Mouse (Mus musculus): ENCODE measurements around the gene Tmem94. TPM values are rescaled to one million over a fixed set of nuclear protein-coding genes. Genes with fewer than 3 reads are reported as not detected.

Tmem94 gene
- polyA plus RNA-seq (2016; fragmentation: Nextera tagmentation; extraction: Ambion mirVana): 16.9 and 17.0 TPM in 2 replicates

DNA sequence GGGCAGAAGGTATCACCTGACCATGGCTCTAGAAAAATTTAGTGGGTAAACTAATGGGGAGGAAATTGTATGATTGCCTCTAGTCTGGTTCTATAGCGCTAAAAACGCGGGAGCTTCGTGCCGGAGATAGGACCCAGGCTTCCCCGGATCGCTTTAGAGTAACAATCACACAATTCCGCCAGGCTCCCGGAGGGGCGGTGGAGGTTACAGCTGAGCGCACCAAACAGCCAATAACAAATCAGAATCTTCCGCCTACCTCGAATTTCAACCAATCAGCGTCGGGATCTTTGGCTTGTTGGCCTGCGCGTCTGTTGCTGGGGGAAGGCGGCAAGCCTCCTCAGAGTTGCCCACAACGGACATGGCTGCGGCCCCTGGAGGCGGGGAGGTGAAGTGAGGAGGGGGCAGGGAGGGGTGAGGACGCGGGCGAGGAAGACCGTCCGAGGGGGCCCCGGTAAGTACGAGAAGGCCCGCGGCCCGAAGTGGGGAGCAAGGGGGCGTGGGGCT is at the start of gene Tmem94:
TSS of gene Tmem94 (plus strand) at position 331 of the 504 bp plus-strand sequence.
- WGBS (ENCODE audit: insufficient replicate concordance): under 1% methylated on average over 32 of the region's 32 CpGs
- Histone ChIP-seq H3K36me3 (no peaks in the 10 kb centered on the region), H3K9me3 (replicated peaks) (no peaks in the 10 kb centered on the region), H3K4me1 (peaks cover 51% of the 10 kb centered on the region), H3K4me2 (peak within 1 kb of the TSS; percentile 81), H3K27ac (peak within 1 kb of the TSS; percentile 88), H3K4me3 (peak within 1 kb of the TSS; percentile 86), H3K27me3 (replicated peaks) (no peaks in the 10 kb centered on the region), H3K9ac (peak within 1 kb of the TSS; percentile 96)
- ATAC-seq: peak; percentile 93

DNA sequence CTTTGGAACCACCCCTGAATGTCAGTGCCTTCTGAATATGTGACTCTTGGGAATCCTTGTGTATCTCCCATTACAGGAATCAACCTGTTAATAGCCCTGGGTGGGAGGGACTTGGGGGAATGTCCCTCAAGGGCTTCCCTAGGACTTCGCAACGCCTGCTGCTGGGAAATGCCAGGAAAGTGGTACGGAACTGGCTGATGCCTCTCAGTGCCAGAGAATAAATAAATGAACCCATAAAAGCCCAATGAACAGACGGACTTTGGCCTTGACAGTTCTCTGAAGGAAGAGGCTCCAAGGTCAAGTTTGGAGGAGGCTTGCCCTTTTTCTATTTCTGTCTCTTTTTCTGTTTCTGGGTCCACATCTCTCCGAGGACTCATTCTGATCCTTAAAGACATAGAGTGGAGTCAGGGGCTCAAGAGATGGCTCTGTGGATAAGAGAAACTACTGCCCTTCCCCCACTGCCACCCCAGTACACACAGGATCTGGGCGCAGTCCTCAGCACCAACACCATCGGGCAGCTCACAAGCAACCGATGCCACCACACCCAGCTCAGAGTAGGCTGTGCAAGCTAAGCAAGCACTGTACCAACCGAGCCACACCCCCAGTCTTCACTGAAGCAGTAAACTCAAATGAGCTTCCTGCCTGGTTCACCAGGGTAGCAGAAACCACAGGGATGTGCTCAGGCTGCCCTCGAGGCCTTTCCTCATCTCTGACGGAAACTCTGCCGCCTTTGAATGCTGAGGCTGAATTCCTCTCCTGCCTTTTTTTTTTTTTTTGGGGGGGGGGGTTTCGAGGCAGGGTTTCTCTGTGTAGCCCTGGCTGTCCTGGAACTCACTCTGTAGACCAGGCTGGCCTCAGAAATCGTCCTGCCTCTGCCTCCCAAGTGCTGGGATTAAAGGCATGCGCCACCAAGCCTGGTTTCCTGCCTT is 48.6 kb upstream of the Tmem94 start:
- H3K4me1 ChIP-seq: peaks cover 51% of the 10 kb centered on the region
- H3K9ac ChIP-seq: no peak overlapping the region
- H3K36me3 ChIP-seq: no peaks in the 10 kb centered on the region
- H3K27me3 ChIP-seq (replicated peaks): no peaks in the 10 kb centered on the region
- no peaks in the 10 kb centered on the region for H3K9me3 ChIP-seq (replicated peaks)
- peak overlapping the region; percentile 69; the same call in 1 of the 2 replicates for H3K27ac ChIP-seq
- WGBS (ENCODE audit: insufficient replicate concordance): 49% methylated on average over 15 of the region's 15 CpGs
- no peak overlapping the region for H3K4me2 ChIP-seq
- no peak overlapping the region for H3K4me3 ChIP-seq
- ATAC-seq: no peak

DNA sequence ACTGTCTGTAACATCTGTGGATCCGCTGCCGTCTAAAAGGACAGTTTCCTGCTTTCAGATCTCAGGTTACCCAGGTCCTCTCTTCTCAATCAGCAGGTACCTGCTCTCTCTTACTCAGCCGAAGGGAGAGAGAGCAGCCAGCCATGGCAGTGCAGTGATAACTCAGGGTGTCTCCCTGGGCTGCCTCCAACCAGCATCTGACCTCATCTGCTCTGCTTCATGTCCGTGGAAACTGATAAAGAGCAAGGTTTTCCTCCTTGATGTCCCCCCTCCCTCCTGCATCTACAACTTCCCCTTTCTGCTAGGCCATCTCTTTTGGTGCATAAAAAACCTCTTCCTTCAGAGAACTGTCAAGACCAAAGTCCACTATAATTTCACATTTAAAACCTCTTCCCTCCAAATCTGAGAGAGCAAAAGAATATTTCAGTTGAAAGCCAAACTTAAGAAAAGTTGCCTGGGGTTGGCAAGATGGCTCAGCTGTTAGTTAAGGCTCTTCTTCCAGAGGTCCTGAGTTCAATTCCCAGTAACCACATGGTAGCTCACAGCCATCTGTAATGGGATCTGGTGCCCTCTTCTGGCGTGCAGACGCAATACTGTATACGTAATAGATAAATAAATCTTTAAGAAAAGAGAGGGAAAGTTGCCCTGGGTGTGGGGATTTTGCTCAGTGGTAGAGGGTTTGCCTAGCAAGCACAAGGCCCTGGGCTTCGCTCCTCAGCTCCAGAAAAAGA is 47.4 kb upstream of the Tmem94 start:
- WGBS (ENCODE audit: insufficient replicate concordance): 20% methylated on average over 8 of the region's 8 CpGs
- H3K4me2 ChIP-seq: peak overlapping the region; percentile 29
- H3K27ac ChIP-seq: peak overlapping the region; percentile 69
- no peaks in the 10 kb centered on the region for H3K27me3 ChIP-seq (replicated peaks)
- no peaks in the 10 kb centered on the region for H3K9me3 ChIP-seq (replicated peaks)
- H3K36me3 ChIP-seq: no peaks in the 10 kb centered on the region
- peaks cover 42% of the 10 kb centered on the region for H3K4me1 ChIP-seq
- peak; percentile 86 for ATAC-seq
- no peak overlapping the region for H3K4me3 ChIP-seq
- H3K9ac ChIP-seq: no peak overlapping the region

DNA sequence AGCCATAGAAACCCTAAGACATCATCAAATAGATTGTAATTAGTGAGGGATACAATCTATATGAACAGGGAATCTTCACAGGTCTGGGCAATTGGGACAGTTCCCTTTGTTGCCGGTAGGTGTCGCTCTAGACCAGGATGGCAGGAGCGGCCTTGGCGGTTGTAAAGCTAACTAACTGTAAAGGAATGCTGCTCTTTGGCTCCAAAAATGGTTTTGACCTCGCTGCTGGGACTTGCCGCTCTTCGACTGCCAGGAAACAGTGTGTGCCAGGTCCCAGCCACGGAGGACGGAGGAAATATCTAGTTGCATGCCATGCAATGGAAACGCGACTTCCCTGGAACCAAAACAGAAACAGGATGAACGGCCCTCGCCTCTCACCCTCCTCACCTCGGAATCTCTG is 42.6 kb upstream of the Tmem94 start:
- Histone ChIP-seq H3K4me3 (no peak overlapping the region), H3K4me2 (peak overlapping the region; percentile 35), H3K9ac (no peak overlapping the region), H3K27me3 (replicated peaks) (no peaks in the 10 kb centered on the region), H3K9me3 (replicated peaks) (no peaks in the 10 kb centered on the region), H3K27ac (no peak overlapping the region), H3K4me1 (peaks cover 11% of the 10 kb centered on the region), H3K36me3 (no peaks in the 10 kb centered on the region)
- WGBS (ENCODE audit: insufficient replicate concordance): 26% methylated on average over 14 of the region's 14 CpGs
- 0 out of 2 replicates have a peak, but pooled peaks have one; percentile 25 for ATAC-seq

DNA sequence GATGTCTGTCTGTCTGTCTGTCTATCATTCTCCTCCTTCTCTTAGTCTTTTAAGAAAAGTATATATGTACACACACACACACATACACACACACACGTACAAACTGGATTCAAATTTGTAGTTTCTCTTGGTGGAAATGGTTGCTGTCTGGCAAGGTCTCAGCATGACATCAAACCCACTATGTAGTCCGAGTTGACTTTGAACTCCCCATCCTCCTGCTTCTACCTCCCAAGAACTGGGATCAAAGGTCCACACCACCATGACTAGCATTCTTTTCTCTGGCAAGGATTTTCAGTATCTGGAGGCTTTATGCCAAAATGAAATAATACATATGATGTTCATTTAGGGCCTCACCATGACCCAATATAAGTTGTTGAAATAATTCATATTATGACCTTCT is 42.0 kb upstream of the Tmem94 start:
- WGBS (ENCODE audit: insufficient replicate concordance): 68% methylated on average over 2 of the region's 2 CpGs
- no peaks in the 10 kb centered on the region for H3K27me3 ChIP-seq (replicated peaks)
- H3K4me2 ChIP-seq: no peak overlapping the region; the same call in 1 of the 2 replicates
- peaks cover 5% of the 10 kb centered on the region for H3K4me1 ChIP-seq
- no peaks in the 10 kb centered on the region for H3K36me3 ChIP-seq
- H3K4me3 ChIP-seq: no peak overlapping the region
- no peak overlapping the region for H3K9ac ChIP-seq
- no peak for ATAC-seq
- H3K27ac ChIP-seq: no peak overlapping the region
- H3K9me3 ChIP-seq (replicated peaks): no peaks in the 10 kb centered on the region

DNA sequence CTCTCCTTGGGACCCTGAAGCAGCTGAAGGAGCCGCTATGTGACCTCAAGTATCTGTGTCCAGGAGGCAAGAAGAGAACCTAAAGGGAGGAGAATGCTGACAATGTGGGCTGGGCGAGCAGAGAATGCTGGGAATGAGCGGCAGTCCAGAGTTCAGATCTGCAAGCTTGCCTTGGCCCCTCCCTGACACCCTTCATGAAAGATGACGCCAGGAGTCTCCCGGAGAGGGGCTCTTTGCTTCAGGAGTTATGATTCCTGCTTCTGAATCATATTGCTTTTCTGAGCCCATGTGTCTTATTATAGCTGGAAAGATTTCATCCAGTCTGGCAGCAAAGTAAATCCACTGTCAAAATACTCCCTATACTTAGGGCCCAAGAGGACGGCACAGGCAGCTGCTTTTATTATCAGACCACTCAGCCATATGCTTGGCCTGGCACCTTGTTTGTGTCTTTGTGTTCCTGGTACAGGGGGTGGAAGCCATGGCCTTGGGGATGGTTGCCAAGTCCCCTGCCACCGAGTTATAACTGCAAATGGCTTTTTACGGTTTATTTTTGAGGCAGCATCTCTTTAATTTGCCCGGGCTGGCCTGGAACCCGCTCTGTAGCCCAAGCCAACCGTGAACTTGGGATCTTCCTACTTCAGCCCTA is 31.1 kb upstream of the Tmem94 start:
- no peaks in the 10 kb centered on the region for H3K36me3 ChIP-seq
- H3K27ac ChIP-seq: no peak overlapping the region
- H3K4me2 ChIP-seq: no peak overlapping the region
- 0 out of 2 replicates have a peak, but pooled peaks cover 5% of the 10 kb centered on the region for H3K4me1 ChIP-seq
- H3K9me3 ChIP-seq (replicated peaks): no peaks in the 10 kb centered on the region
- H3K4me3 ChIP-seq: no peak overlapping the region
- no peak overlapping the region for H3K9ac ChIP-seq
- no peaks in the 10 kb centered on the region; the same call in 1 of the 2 replicates for H3K27me3 ChIP-seq (replicated peaks)
- WGBS (ENCODE audit: insufficient replicate concordance): 68% methylated on average over 11 of the region's 11 CpGs
- no peak for ATAC-seq

DNA sequence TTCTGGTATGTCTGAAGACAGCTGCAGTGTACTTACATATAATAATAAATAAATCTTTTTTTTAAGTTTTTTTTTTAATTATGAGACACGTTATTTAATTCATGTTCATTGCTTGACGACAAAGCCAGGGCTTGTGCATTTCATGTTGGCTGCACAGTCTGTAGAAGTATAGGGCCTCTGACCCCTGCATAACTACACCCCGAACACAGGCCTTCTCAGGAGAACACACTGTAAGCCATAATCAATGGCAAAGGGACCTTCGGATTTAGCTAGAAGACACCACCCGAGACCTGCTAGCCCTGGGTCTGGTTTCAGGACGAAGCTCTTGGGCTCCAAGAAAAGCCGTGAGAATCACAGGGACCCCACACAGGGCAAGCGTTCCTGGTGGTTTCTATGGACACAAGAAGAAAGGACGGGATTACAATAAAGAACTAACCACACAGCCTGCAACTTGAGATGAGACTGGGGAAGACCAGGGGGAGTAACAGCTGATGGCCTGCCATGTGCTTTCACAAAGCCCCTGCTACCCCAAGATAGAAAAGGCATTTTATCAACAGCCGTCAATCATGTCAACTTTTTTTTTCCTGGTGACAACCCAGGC is 27.5 kb upstream of the Tmem94 start:
- H3K4me2 ChIP-seq: no peak overlapping the region
- no peak for ATAC-seq
- 62% methylated on average over 10 of the region's 10 CpGs for WGBS (ENCODE audit: insufficient replicate concordance)
- H3K4me1 ChIP-seq: 0 out of 2 replicates have a peak, but pooled peaks cover 5% of the 10 kb centered on the region
- H3K36me3 ChIP-seq: no peaks in the 10 kb centered on the region
- no peak overlapping the region for H3K9ac ChIP-seq
- no peaks in the 10 kb centered on the region; the same call in 1 of the 2 replicates for H3K27me3 ChIP-seq (replicated peaks)
- H3K9me3 ChIP-seq (replicated peaks): no peaks in the 10 kb centered on the region
- H3K4me3 ChIP-seq: no peak overlapping the region
- H3K27ac ChIP-seq: no peak overlapping the region

DNA sequence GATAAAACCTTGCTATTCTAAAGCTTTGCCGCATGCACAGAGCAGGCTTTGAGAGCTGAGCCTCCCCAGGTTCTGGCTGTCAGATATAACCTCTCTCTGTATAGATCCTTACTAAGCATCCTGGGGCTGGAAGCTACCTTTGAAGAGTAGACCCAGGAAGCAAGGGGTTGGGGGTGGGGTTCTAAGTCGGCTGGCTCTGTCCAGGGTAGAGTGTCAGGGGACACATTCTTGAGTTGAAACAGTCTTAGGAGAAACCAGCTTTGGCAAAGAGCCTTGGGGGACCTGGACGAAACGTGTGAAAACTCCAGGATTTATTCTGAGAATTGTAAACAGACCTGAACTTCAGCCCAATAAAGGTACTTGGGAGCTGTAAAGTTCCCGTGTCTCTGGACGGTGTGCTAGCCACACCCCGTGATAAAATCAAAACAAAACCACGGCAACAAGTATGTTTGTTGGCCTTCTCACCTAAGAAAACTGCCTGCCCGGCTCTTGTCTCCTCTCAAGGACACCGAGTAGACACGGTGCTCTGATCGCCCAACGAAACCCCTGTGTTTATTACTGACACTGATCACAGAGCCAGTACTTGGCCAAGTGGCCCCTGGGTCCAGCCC is 26.9 kb upstream of the Tmem94 start:
- Histone ChIP-seq H3K9me3 (replicated peaks) (no peaks in the 10 kb centered on the region), H3K4me1 (0 out of 2 replicates have a peak, but pooled peaks cover 5% of the 10 kb centered on the region), H3K9ac (no peak overlapping the region), H3K4me3 (no peak overlapping the region), H3K27ac (no peak overlapping the region), H3K4me2 (no peak overlapping the region), H3K27me3 (replicated peaks) (peaks cover 4% of the 10 kb centered on the region; the same call in 1 of the 2 replicates), H3K36me3 (no peaks in the 10 kb centered on the region)
- no peak for ATAC-seq
- WGBS (ENCODE audit: insufficient replicate concordance): 53% methylated on average over 13 of the region's 13 CpGs

DNA sequence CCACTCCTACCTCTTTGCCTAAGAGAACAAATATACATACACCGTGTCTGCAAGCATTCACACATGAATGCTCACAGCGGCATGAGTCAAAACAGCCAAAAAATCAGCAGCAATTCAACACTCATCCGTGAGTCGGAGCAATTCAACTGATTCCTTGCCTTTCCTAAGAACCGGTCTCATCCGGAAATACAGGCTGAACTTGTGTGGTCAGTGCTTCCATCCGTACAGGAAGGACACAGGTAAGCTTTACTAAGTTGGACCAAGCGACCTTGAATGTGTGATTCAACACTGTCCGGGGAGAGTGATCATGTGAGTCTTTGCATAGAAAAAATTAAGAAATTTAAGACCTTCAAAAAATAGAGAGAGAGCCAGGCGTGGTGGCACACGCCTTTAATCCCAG is 24.2 kb upstream of the Tmem94 start:
- Histone ChIP-seq H3K4me2 (no peak overlapping the region), H3K4me1 (no peaks in the 10 kb centered on the region), H3K4me3 (no peak overlapping the region), H3K9ac (no peak overlapping the region), H3K9me3 (replicated peaks) (no peaks in the 10 kb centered on the region), H3K27me3 (replicated peaks) (peaks cover 8% of the 10 kb centered on the region; the same call in 1 of the 2 replicates), H3K36me3 (no peaks in the 10 kb centered on the region), H3K27ac (no peak overlapping the region)
- no peak for ATAC-seq
- WGBS (ENCODE audit: insufficient replicate concordance): 78% methylated on average over 11 of the region's 11 CpGs

DNA sequence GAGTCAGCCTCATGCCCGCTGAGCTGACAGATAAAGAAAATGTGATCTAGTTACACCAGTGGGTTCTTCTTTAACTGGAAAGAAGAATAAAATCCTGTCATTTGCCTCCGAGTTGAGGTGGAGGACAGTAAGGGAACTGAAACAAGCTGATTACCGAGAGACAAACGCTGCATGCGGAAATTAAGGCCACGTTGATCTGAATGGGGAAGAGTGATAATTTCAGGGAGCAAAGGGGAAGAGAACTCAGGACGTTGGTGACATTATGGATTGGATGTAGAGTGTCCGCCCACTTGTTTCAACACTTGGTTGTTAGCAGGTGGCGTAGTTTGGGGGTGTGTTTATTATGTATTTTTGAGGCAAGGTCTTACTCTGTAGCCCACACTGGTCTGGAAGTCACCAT is 22.3 kb upstream of the Tmem94 start:
- no peak overlapping the region for H3K4me3 ChIP-seq
- no peak overlapping the region for H3K9ac ChIP-seq
- 61% methylated on average over 9 of the region's 9 CpGs for WGBS (ENCODE audit: insufficient replicate concordance)
- H3K36me3 ChIP-seq: no peaks in the 10 kb centered on the region
- H3K4me2 ChIP-seq: no peak overlapping the region
- peaks cover 14% of the 10 kb centered on the region for H3K4me1 ChIP-seq
- no peak overlapping the region for H3K27ac ChIP-seq
- no peak for ATAC-seq
- no peaks in the 10 kb centered on the region for H3K9me3 ChIP-seq (replicated peaks)
- H3K27me3 ChIP-seq (replicated peaks): peaks cover 11% of the 10 kb centered on the region; the same call in 1 of the 2 replicates

DNA sequence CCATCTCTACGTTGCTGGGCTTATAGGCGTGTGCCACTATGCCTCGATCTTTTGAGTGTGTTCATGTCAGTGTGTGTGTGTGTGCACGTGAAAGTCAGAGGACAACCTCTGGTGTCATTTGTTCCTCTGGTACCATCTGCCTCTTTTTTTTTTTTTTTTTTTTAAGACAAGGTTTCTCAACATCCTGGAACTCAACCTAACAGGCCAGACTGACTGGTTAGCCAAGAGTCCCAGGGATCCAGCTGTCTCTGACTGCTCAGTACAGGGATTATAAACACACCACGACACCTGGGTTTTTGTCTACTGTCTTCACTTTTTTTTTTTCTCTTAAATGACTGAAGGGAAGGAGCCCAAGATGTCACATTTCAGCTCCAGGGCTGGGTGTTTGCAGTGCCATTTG is 20.8 kb upstream of the Tmem94 start:
- H3K9ac ChIP-seq: no peak overlapping the region
- H3K4me2 ChIP-seq: no peak overlapping the region
- H3K27ac ChIP-seq: no peak overlapping the region
- no peaks in the 10 kb centered on the region for H3K36me3 ChIP-seq
- 77% methylated on average over 5 of the region's 5 CpGs for WGBS (ENCODE audit: insufficient replicate concordance)
- no peak overlapping the region for H3K4me3 ChIP-seq
- peaks cover 21% of the 10 kb centered on the region; the same call in 1 of the 2 replicates for H3K27me3 ChIP-seq (replicated peaks)
- peaks cover 15% of the 10 kb centered on the region for H3K4me1 ChIP-seq
- H3K9me3 ChIP-seq (replicated peaks): no peaks in the 10 kb centered on the region
- ATAC-seq: no peak
